Mouse (Mus musculus): ENCODE measurements around the gene Rpl23a. TPM values are rescaled to one million over a fixed set of nuclear protein-coding genes. Genes with fewer than 3 reads are reported as not detected.

The Rpl23a gene
- polyA plus RNA-seq, 1 experiment from 2014 or later: 711 TPM

- peaks cover 67% of the 10 kb centered on the region for H3K36me3 ChIP-seq (ENCODE audit: control insufficient read depth, insufficient read depth)
- no peak overlapping the region for H3K4me2 ChIP-seq (ENCODE audit: low read depth, low read length)
- H3K27me3 ChIP-seq (ENCODE audit: control insufficient read depth, insufficient read depth, low read length): no peaks in the 10 kb centered on the region
- 88% methylated on average over 7 of the region's 7 CpGs for WGBS
- no peaks in the 10 kb centered on the region for H3K4me1 ChIP-seq (ENCODE audit: control insufficient read depth, insufficient read depth, low read length)
- H3K9ac ChIP-seq (ENCODE audit: low read length): no peak overlapping the region
- no peak for ATAC-seq (replicated peaks; ENCODE audit: extremely low read depth, insufficient read depth, low FRiP score)
- H3K4me3 ChIP-seq (ENCODE audit: low read length): no peak overlapping the region
- no peaks in the 10 kb centered on the region for H3K9me3 ChIP-seq (replicated peaks; ENCODE audit: control insufficient read depth, low read length)
- no peak overlapping the region for H3K27ac ChIP-seq (ENCODE audit: low read length)
Observed at GRCm38 (mm10) chr11:78207190-78207589, 23.8 kb upstream of the Rpl23a start.

- H3K9me3 ChIP-seq (replicated peaks; ENCODE audit: control insufficient read depth, low read length): no peaks in the 10 kb centered on the region
- no peak overlapping the region for H3K4me3 ChIP-seq (ENCODE audit: low read length)
- no peak overlapping the region for H3K27ac ChIP-seq (ENCODE audit: low read length)
- H3K36me3 ChIP-seq (ENCODE audit: control insufficient read depth, insufficient read depth): peaks cover 56% of the 10 kb centered on the region
- no peaks in the 10 kb centered on the region for H3K4me1 ChIP-seq (ENCODE audit: control insufficient read depth, insufficient read depth, low read length)
- no peak for ATAC-seq (replicated peaks; ENCODE audit: extremely low read depth, insufficient read depth, low FRiP score)
- no peak overlapping the region for H3K4me2 ChIP-seq (ENCODE audit: low read depth, low read length)
- H3K27me3 ChIP-seq (ENCODE audit: control insufficient read depth, insufficient read depth, low read length): no peaks in the 10 kb centered on the region
- no peak overlapping the region for H3K9ac ChIP-seq (ENCODE audit: low read length)
- 78% methylated on average over 13 of the region's 13 CpGs for WGBS
Observed at GRCm38 (mm10) chr11:78205361-78206206, 22.2 kb upstream of the Rpl23a start.

GRCm38 (mm10) chr11:78204287-78204686 is 20.9 kb upstream of the Rpl23a start:
- H3K9ac ChIP-seq (ENCODE audit: low read length): no peak overlapping the region
- no peaks in the 10 kb centered on the region for H3K27me3 ChIP-seq (ENCODE audit: control insufficient read depth, insufficient read depth, low read length)
- no peak overlapping the region for H3K4me2 ChIP-seq (ENCODE audit: low read depth, low read length)
- H3K9me3 ChIP-seq (replicated peaks; ENCODE audit: control insufficient read depth, low read length): no peaks in the 10 kb centered on the region
- H3K27ac ChIP-seq (ENCODE audit: low read length): no peak overlapping the region
- ATAC-seq (replicated peaks; ENCODE audit: extremely low read depth, insufficient read depth, low FRiP score): no peak
- WGBS: 77% methylated on average over 6 of the region's 6 CpGs
- H3K36me3 ChIP-seq (ENCODE audit: control insufficient read depth, insufficient read depth): peaks cover 44% of the 10 kb centered on the region
- no peaks in the 10 kb centered on the region for H3K4me1 ChIP-seq (ENCODE audit: control insufficient read depth, insufficient read depth, low read length)
- H3K4me3 ChIP-seq (ENCODE audit: low read length): no peak overlapping the region

- WGBS: 90% methylated on average over 3 of the region's 3 CpGs
- H3K9ac ChIP-seq (ENCODE audit: low read length): no peak overlapping the region
- no peaks in the 10 kb centered on the region for H3K9me3 ChIP-seq (replicated peaks; ENCODE audit: control insufficient read depth, low read length)
- H3K27me3 ChIP-seq (ENCODE audit: control insufficient read depth, insufficient read depth, low read length): no peaks in the 10 kb centered on the region
- H3K4me2 ChIP-seq (ENCODE audit: low read depth, low read length): no peak overlapping the region
- H3K27ac ChIP-seq (ENCODE audit: low read length): no peak overlapping the region
- no peak for ATAC-seq (replicated peaks; ENCODE audit: extremely low read depth, insufficient read depth, low FRiP score)
- H3K36me3 ChIP-seq (ENCODE audit: control insufficient read depth, insufficient read depth): peaks cover 25% of the 10 kb centered on the region
- no peak overlapping the region for H3K4me3 ChIP-seq (ENCODE audit: low read length)
- H3K4me1 ChIP-seq (ENCODE audit: control insufficient read depth, insufficient read depth, low read length): no peaks in the 10 kb centered on the region
Observed at GRCm38 (mm10) chr11:78202372-78202771, 19.0 kb upstream of the Rpl23a start.

- ATAC-seq (replicated peaks; ENCODE audit: extremely low read depth, insufficient read depth, low FRiP score): no peak
- 48% methylated on average over 22 of the region's 23 CpGs for WGBS
- Histone ChIP-seq H3K4me2 (ENCODE audit: low read depth, low read length) (peak overlapping the region; percentile 70), H3K9ac (ENCODE audit: low read length) (peak overlapping the region; percentile 70), H3K9me3 (replicated peaks; ENCODE audit: control insufficient read depth, low read length) (no peaks in the 10 kb centered on the region), H3K27ac (ENCODE audit: low read length) (no peak overlapping the region), H3K36me3 (ENCODE audit: control insufficient read depth, insufficient read depth) (peaks cover 16% of the 10 kb centered on the region), H3K4me1 (ENCODE audit: control insufficient read depth, insufficient read depth, low read length) (peaks cover 7% of the 10 kb centered on the region; the same call in 1 of the 2 replicates), H3K27me3 (ENCODE audit: control insufficient read depth, insufficient read depth, low read length) (no peaks in the 10 kb centered on the region), H3K4me3 (ENCODE audit: low read length) (peak overlapping the region; percentile 57)
Observed at GRCm38 (mm10) chr11:78195101-78195863, 11.9 kb upstream of the Rpl23a start.

- no peaks in the 10 kb centered on the region for H3K9me3 ChIP-seq (replicated peaks; ENCODE audit: control insufficient read depth, low read length)
- peak; percentile 73 for ATAC-seq (replicated peaks; ENCODE audit: extremely low read depth, insufficient read depth, low FRiP score)
- H3K4me2 ChIP-seq (ENCODE audit: low read depth, low read length): peak overlapping the region; percentile 70
- H3K27me3 ChIP-seq (ENCODE audit: control insufficient read depth, insufficient read depth, low read length): no peaks in the 10 kb centered on the region
- peaks cover 16% of the 10 kb centered on the region for H3K36me3 ChIP-seq (ENCODE audit: control insufficient read depth, insufficient read depth)
- H3K27ac ChIP-seq (ENCODE audit: low read length): no peak overlapping the region
- H3K9ac ChIP-seq (ENCODE audit: low read length): peak overlapping the region; percentile 70
- H3K4me3 ChIP-seq (ENCODE audit: low read length): peak overlapping the region; percentile 57
- peaks cover 11% of the 10 kb centered on the region; the same call in 1 of the 2 replicates for H3K4me1 ChIP-seq (ENCODE audit: control insufficient read depth, insufficient read depth, low read length)
- 3% methylated on average over 30 of the region's 30 CpGs for WGBS
Observed at GRCm38 (mm10) chr11:78194411-78195100, 11.2 kb upstream of the Rpl23a start.

GRCm38 (mm10) chr11:78193113-78193512 is 9.7 kb upstream of the Rpl23a start, which contains the start of gene Proca1:
Gene Proca1, plus strand, starts transcription at chr11:78193392.
- no peaks in the 10 kb centered on the region for H3K9me3 ChIP-seq (replicated peaks; ENCODE audit: control insufficient read depth, low read length)
- no peaks in the 10 kb centered on the region for H3K27me3 ChIP-seq (ENCODE audit: control insufficient read depth, insufficient read depth, low read length)
- H3K36me3 ChIP-seq (ENCODE audit: control insufficient read depth, insufficient read depth): peaks cover 16% of the 10 kb centered on the region
- ATAC-seq (replicated peaks; ENCODE audit: extremely low read depth, insufficient read depth, low FRiP score): no peak
- no peak within 1 kb of the TSS for H3K9ac ChIP-seq (ENCODE audit: low read length)
- H3K27ac ChIP-seq (ENCODE audit: low read length): no peak within 1 kb of the TSS
- H3K4me1 ChIP-seq (ENCODE audit: control insufficient read depth, insufficient read depth, low read length): peaks cover 18% of the 10 kb centered on the region
- peak within 1 kb of the TSS; percentile 70; the same call in 1 of the 2 replicates for H3K4me2 ChIP-seq (ENCODE audit: low read depth, low read length)
- no peak within 1 kb of the TSS for H3K4me3 ChIP-seq (ENCODE audit: low read length)
- WGBS: 48% methylated on average over 1 of the region's 1 CpGs

- Histone ChIP-seq H3K4me2 (ENCODE audit: low read depth, low read length) (peak overlapping the region; percentile 79; the same call in 1 of the 2 replicates), H3K27ac (ENCODE audit: low read length) (no peak overlapping the region), H3K9me3 (replicated peaks; ENCODE audit: control insufficient read depth, low read length) (no peaks in the 10 kb centered on the region), H3K4me3 (ENCODE audit: low read length) (no peak overlapping the region), H3K36me3 (ENCODE audit: control insufficient read depth, insufficient read depth) (peaks cover 16% of the 10 kb centered on the region), H3K9ac (ENCODE audit: low read length) (no peak overlapping the region), H3K27me3 (ENCODE audit: control insufficient read depth, insufficient read depth, low read length) (no peaks in the 10 kb centered on the region), H3K4me1 (ENCODE audit: control insufficient read depth, insufficient read depth, low read length) (peaks cover 19% of the 10 kb centered on the region)
- ATAC-seq (replicated peaks; ENCODE audit: extremely low read depth, insufficient read depth, low FRiP score): no peak
- 74% methylated on average over 6 of the region's 6 CpGs for WGBS
Observed at GRCm38 (mm10) chr11:78190041-78190440, 6.7 kb upstream of the Rpl23a start.

Measured in heart, embryonic 16.5 days (tissue).